19 mouse cellular contexts compared by ENCODE assay signal in the genomic region with DNA sequence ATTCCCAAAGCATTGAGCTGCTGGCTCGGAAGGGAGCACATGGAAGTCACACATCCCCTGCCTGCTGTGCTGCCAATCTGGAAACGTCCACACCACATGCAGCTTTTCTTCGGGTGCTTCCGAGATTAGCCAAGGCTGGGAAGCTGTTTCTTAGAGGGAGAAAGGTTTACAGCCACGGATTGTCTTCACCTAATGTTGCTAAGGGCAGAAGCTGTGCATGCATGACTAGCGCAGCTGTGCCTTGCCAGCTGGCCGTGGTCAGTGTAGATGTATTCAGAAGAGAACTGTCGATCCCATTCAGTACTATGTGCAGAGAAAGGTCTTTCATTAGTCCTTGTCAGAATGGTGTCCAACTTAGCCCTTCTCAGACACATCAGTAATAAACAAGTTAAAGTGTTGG.
A peak's percentile ranks its signal among the peaks of the same experiment; 100 is the strongest.
DNase-seq lines count a peak whose midpoint lies in the region; ATAC-seq and TF ChIP-seq lines count a peak whose summit lies in the region.
"Had no signal": no experiment of that assay in that cellular context is flagged by ENCODE, and none has a peak within 500 bp of the region (broad histone marks: within the 10 kb centered on the region; RNA-seq: fewer than 3 reads in every experiment).

No protein-coding gene starts in this region.

- no peak for TF ChIP-seq CTCF in stomach, postnatal 0 days (IDR thresholded peaks at IDR 0.05; ENCODE audit: low read depth)

- ATAC-seq in forebrain, embryonic 13.5 days = 0 out of 2 replicates have a peak, but pooled peaks have one; percentile 5
- no peak for ATAC-seq in forebrain, embryonic 11.5 days (replicated peaks; ENCODE audit: low FRiP score)
- ATAC-seq in hindbrain, embryonic 16.5 days = peak; percentile 93
- no peak for ATAC-seq in stomach, postnatal 0 days (ENCODE audit: low FRiP score, low TSS enrichment)
- no peak for ATAC-seq in monocyte, adult 5-6 weeks (replicated peaks; ENCODE audit: insufficient number of reproducible peaks, low FRiP score, low TSS enrichment, poor library complexity, severe bottlenecking)
- ATAC-seq: forebrain, embryonic 15.5 days; liver, embryonic 12.5 days had no signal

- H3K9me3 ChIP-seq in forebrain, embryonic 13.5 days (replicated peaks) = no peaks in the 10 kb centered on the region
- no peaks in the 10 kb centered on the region for H3K9me3 ChIP-seq in forebrain, embryonic 11.5 days (ENCODE audit: control insufficient read depth, low read length)
- no peaks in the 10 kb centered on the region for H3K9me3 ChIP-seq in hindbrain, embryonic 16.5 days (ENCODE audit: control insufficient read depth, low read length)
- H3K9me3 ChIP-seq in stomach, postnatal 0 days (ENCODE audit: control insufficient read depth, low read length) = no peaks in the 10 kb centered on the region
- H3K9me3 ChIP-seq: embryonic facial prominence, embryonic 10.5 days; forebrain, embryonic 15.5 days; limb, embryonic 10.5 days; liver, embryonic 12.5 days had no signal

- H3K27ac ChIP-seq in forebrain, embryonic 13.5 days = no peak overlapping the region
- H3K27ac ChIP-seq in forebrain, embryonic 11.5 days (ENCODE audit: low read depth, low read length) = no peak overlapping the region
- peak overlapping the region; percentile 34; the same call in 1 of the 2 replicates for H3K27ac ChIP-seq in hindbrain, embryonic 16.5 days (ENCODE audit: low read depth, low read length)
- no peak overlapping the region for H3K27ac ChIP-seq in stomach, postnatal 0 days (replicated peaks)
- H3K27ac ChIP-seq: embryonic facial prominence, embryonic 10.5 days; forebrain, embryonic 15.5 days; limb, embryonic 10.5 days; liver, embryonic 12.5 days had no signal

- H3K9ac ChIP-seq in forebrain, embryonic 13.5 days = no peak overlapping the region
- H3K9ac ChIP-seq in forebrain, embryonic 11.5 days (ENCODE audit: low read length) = no peak overlapping the region
- H3K9ac ChIP-seq in hindbrain, embryonic 16.5 days (ENCODE audit: low read depth, low read length) = no peak overlapping the region
- H3K9ac ChIP-seq in stomach, postnatal 0 days (ENCODE audit: low read length) = no peak overlapping the region
- H3K9ac ChIP-seq: forebrain, embryonic 15.5 days; liver, embryonic 12.5 days had no signal

- intact Hi-C loops in left cerebral cortex, postnatal 4 days (cut with DNase I) = no loop called here
- intact Hi-C loops in left cerebral cortex, postnatal 36 days (cut with DNase I) = no loop called here

- H3K4me1 ChIP-seq in forebrain, embryonic 13.5 days = no peaks in the 10 kb centered on the region
- no peaks in the 10 kb centered on the region for H3K4me1 ChIP-seq in forebrain, embryonic 11.5 days (replicated peaks; ENCODE audit: control insufficient read depth, insufficient read depth, low read length)
- no peaks in the 10 kb centered on the region; the same call in 1 of the 2 replicates for H3K4me1 ChIP-seq in hindbrain, embryonic 16.5 days (ENCODE audit: control insufficient read depth, insufficient read depth, low read depth, low read length)
- H3K4me1 ChIP-seq in stomach, postnatal 0 days (replicated peaks; ENCODE audit: control insufficient read depth, insufficient read depth) = no peaks in the 10 kb centered on the region
- H3K4me1 ChIP-seq: embryonic facial prominence, embryonic 10.5 days; limb, embryonic 10.5 days; liver, embryonic 12.5 days had no signal

- H3K27me3 ChIP-seq in forebrain, embryonic 13.5 days = no peaks in the 10 kb centered on the region
- H3K27me3 ChIP-seq in forebrain, embryonic 11.5 days (ENCODE audit: control insufficient read depth, insufficient read depth, low read length) = no peaks in the 10 kb centered on the region
- H3K27me3 ChIP-seq in hindbrain, embryonic 16.5 days (replicated peaks; ENCODE audit: control insufficient read depth, insufficient read depth, low read length) = no peaks in the 10 kb centered on the region
- no peaks in the 10 kb centered on the region for H3K27me3 ChIP-seq in stomach, postnatal 0 days (ENCODE audit: control insufficient read depth, insufficient read depth, low read length)
- H3K27me3 ChIP-seq: forebrain, embryonic 15.5 days; liver, embryonic 12.5 days had no signal

- H3K4me3 ChIP-seq in forebrain, embryonic 13.5 days = no peak overlapping the region
- H3K4me3 ChIP-seq in forebrain, embryonic 11.5 days (ENCODE audit: low read depth, low read length) = no peak overlapping the region
- H3K4me3 ChIP-seq in hindbrain, embryonic 16.5 days (ENCODE audit: low read length) = no peak overlapping the region
- no peak overlapping the region for H3K4me3 ChIP-seq in stomach, postnatal 0 days (ENCODE audit: low read depth, low read length)
- H3K4me3 ChIP-seq: embryonic facial prominence, embryonic 10.5 days; forebrain, embryonic 15.5 days; limb, embryonic 10.5 days; liver, embryonic 12.5 days had no signal

- peaks cover 41% of the 10 kb centered on the region for H3K36me3 ChIP-seq in forebrain, embryonic 13.5 days (ENCODE audit: poor library complexity, severe bottlenecking)
- H3K36me3 ChIP-seq in forebrain, embryonic 11.5 days (ENCODE audit: control insufficient read depth, insufficient read depth, low read length) = no peaks in the 10 kb centered on the region; the same call in 1 of the 2 replicates
- H3K36me3 ChIP-seq in hindbrain, embryonic 16.5 days (ENCODE audit: control insufficient read depth, insufficient read depth, low read length) = no peaks in the 10 kb centered on the region
- H3K36me3 ChIP-seq in stomach, postnatal 0 days (ENCODE audit: control insufficient read depth, insufficient read depth, low read length) = no peaks in the 10 kb centered on the region

- no peak overlapping the region for H3K4me2 ChIP-seq in forebrain, embryonic 13.5 days
- H3K4me2 ChIP-seq in forebrain, embryonic 11.5 days (ENCODE audit: low read depth, low read length, severe bottlenecking) = no peak overlapping the region
- H3K4me2 ChIP-seq in hindbrain, embryonic 16.5 days (ENCODE audit: low read length) = no peak overlapping the region
- H3K4me2 ChIP-seq in stomach, postnatal 0 days (replicated peaks; ENCODE audit: low read depth) = no peak overlapping the region
- H3K4me2 ChIP-seq: forebrain, embryonic 15.5 days; liver, embryonic 12.5 days had no signal

- no peak for DNase-seq in forebrain, embryonic 11.5 days (ENCODE audit: low spot score)
- DNase-seq in left cerebral cortex, postnatal 4 days = peak; percentile 46
- no peak for DNase-seq in left cerebral cortex, postnatal 36 days (ENCODE audit: low spot score in 2 of 2)
- peak; percentile 43 to 54 for DNase-seq in cerebellum, postnatal 10 days
- no peak for DNase-seq in stomach, postnatal 0 days (ENCODE audit: low spot score)
- DNase-seq: adrenal gland, postnatal 25 days; kidney, adult 11 months; layer of hippocampus, postnatal 36 days; lung, adult 2 months; lung, postnatal 36 days; right cerebral cortex, adult 18-20 months; thymus, postnatal 25 days had no signal

- TF ChIP-seq EP300 in stomach, postnatal 0 days (optimal IDR thresholded peaks at IDR 0.05) = no peak

- WGBS in forebrain, embryonic 13.5 days = 84% methylated on average over 8 of the region's 8 CpGs
- WGBS in forebrain, embryonic 11.5 days = 89% methylated on average over 8 of the region's 8 CpGs
- WGBS in hindbrain, embryonic 16.5 days = 54% methylated on average over 8 of the region's 8 CpGs
- WGBS in stomach, postnatal 0 days = 82% methylated on average over 8 of the region's 8 CpGs

Comparison
In these comparisons a context has a peak if more than half of its experiments do, and no peak if none do; other contexts are left out.
1. ATAC-seq: peak in forebrain, embryonic 13.5 days (single experiment) and hindbrain, embryonic 16.5 days (single experiment); none in forebrain, embryonic 11.5 days (single experiment), stomach, postnatal 0 days (single experiment) and monocyte, adult 5-6 weeks (single experiment).
2. DNase-seq: peak in left cerebral cortex, postnatal 4 days (single experiment) and cerebellum, postnatal 10 days (2 of 2); none in forebrain, embryonic 11.5 days (single experiment), left cerebral cortex, postnatal 36 days (0 of 2) and stomach, postnatal 0 days (single experiment).